8 mouse cellular contexts compared by ENCODE assay signal in the genomic region with DNA sequence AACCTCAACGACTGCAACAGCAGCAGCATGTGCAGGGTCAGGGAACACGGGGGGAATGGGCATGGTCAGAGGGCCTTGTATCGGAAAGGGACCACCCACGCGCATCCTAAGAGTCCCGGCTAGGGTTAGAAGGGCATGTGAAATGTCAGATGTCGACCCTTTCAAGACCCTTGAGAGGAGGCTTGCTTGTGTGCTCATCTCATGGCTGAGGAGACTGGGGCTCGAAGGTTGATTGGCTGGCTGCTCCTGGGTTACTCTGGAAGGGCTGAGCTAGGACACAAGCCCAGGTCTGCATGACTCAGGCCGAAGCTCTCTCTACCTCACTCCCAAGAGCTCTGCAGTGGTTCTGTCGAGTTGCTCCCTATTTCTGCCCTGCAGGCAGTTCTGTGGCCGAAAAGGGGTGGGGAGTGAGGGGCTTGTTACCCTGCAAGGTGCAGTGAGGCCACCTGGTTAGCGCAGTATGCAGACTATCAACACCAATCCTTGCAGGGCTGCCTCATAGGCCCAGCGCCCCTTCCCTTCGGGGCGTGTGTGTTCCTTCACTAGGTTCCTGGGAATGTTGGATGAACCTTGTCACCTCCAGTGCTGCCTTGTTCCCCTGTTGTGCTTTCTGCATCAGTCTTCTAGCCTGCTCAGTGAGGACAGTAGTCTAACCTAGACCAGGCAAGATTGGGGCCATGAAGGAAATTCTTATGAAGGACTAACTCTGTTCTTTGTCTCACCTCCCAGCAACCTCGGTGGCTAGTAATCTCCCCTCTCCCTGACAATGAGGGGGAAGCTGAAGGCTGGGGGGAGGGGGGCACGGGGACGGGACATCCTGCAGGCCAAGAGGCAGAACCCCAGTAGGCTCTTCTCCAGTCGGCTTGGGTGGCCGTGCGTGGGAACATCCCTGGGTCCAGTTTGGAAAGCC. TPM values are rescaled to one million over a fixed set of nuclear protein-coding genes. Genes with fewer than 3 reads are reported as not detected.
A peak's percentile ranks its signal among the peaks of the same experiment; 100 is the strongest.
DNase-seq lines count a peak whose midpoint lies in the region; ATAC-seq and TF ChIP-seq lines count a peak whose summit lies in the region.

No protein-coding gene starts in this region.

- H3K4me2 ChIP-seq in lung, postnatal 0 days (replicated peaks; ENCODE audit: low read depth, low read length), result peak overlapping the region; percentile 57
- peak overlapping the region; percentile 90 for H3K4me2 ChIP-seq in embryonic facial prominence, embryonic 15.5 days (replicated peaks)
- H3K4me2 ChIP-seq in limb, embryonic 14.5 days (replicated peaks; ENCODE audit: low read depth, low read length, severe bottlenecking), result peak overlapping the region; percentile 91
- peak overlapping the region; percentile 70 for H3K4me2 ChIP-seq in stomach, embryonic 15.5 days

- H3K27ac ChIP-seq in lung, postnatal 0 days (ENCODE audit: low read length), result no peak overlapping the region
- 0 out of 2 replicates have a peak overlapping the region, but pooled peaks have one; percentile 28 for H3K27ac ChIP-seq in embryonic facial prominence, embryonic 15.5 days (replicated peaks)
- H3K27ac ChIP-seq in limb, embryonic 14.5 days (replicated peaks; ENCODE audit: low read depth, low read length), result 0 out of 2 replicates have a peak overlapping the region, but pooled peaks have one; percentile 14
- peak overlapping the region; percentile 77 for H3K27ac ChIP-seq in stomach, embryonic 15.5 days

- peaks cover 10% of the 10 kb centered on the region for H3K36me3 ChIP-seq in lung, postnatal 0 days (ENCODE audit: insufficient read depth, low read length)
- H3K36me3 ChIP-seq in embryonic facial prominence, embryonic 15.5 days, result peaks cover 12% of the 10 kb centered on the region
- H3K36me3 ChIP-seq in limb, embryonic 14.5 days (ENCODE audit: control insufficient read depth, insufficient read depth, low read length), result peaks cover 12% of the 10 kb centered on the region; the same call in 1 of the 2 replicates
- H3K36me3 ChIP-seq in stomach, embryonic 15.5 days, result no peaks in the 10 kb centered on the region

- no peaks in the 10 kb centered on the region for H3K27me3 ChIP-seq in lung, postnatal 0 days (replicated peaks; ENCODE audit: insufficient read depth, low read length)
- H3K27me3 ChIP-seq in embryonic facial prominence, embryonic 15.5 days, result no peaks in the 10 kb centered on the region
- 0 out of 2 replicates have a peak, but pooled peaks cover 8% of the 10 kb centered on the region for H3K27me3 ChIP-seq in limb, embryonic 14.5 days (ENCODE audit: control insufficient read depth, insufficient read depth, low read length)
- H3K27me3 ChIP-seq in stomach, embryonic 15.5 days (replicated peaks), result no peaks in the 10 kb centered on the region; the same call in 1 of the 2 replicates

- H3K9me3 ChIP-seq in lung, postnatal 0 days (ENCODE audit: low read length), result no peaks in the 10 kb centered on the region
- no peaks in the 10 kb centered on the region for H3K9me3 ChIP-seq in embryonic facial prominence, embryonic 15.5 days (replicated peaks)
- no peaks in the 10 kb centered on the region for H3K9me3 ChIP-seq in limb, embryonic 14.5 days (ENCODE audit: control insufficient read depth, low read length)
- H3K9me3 ChIP-seq in stomach, embryonic 15.5 days, result no peaks in the 10 kb centered on the region

- no peak for TF ChIP-seq EP300 in lung, postnatal 0 days (IDR thresholded peaks at IDR 0.05)

- ATAC-seq in lung, postnatal 0 days, result no peak
- peak; percentile 17; the same call in 1 of the 2 replicates for ATAC-seq in embryonic facial prominence, embryonic 15.5 days (ENCODE audit: insufficient number of reproducible peaks, low FRiP score, low TSS enrichment, low read depth)
- ATAC-seq in limb, embryonic 14.5 days (ENCODE audit: low FRiP score, low read depth), result no peak; the same call in 1 of the 2 replicates
- no peak; the same call in 1 of the 2 replicates for ATAC-seq in stomach, embryonic 15.5 days (ENCODE audit: insufficient read depth, low FRiP score, low read depth)

- 30% methylated on average over 21 of the region's 21 CpGs for WGBS in lung, postnatal 0 days
- 19% methylated on average over 21 of the region's 21 CpGs for WGBS in embryonic facial prominence, embryonic 15.5 days
- 18% methylated on average over 21 of the region's 21 CpGs for WGBS in limb, embryonic 14.5 days
- 24% methylated on average over 21 of the region's 21 CpGs for WGBS in stomach, embryonic 15.5 days

- peaks cover 4% of the 10 kb centered on the region; the same call in 1 of the 2 replicates for H3K4me1 ChIP-seq in lung, postnatal 0 days (ENCODE audit: insufficient read depth, low read depth, low read length)
- H3K4me1 ChIP-seq in embryonic facial prominence, embryonic 15.5 days, result peaks cover 20% of the 10 kb centered on the region
- peaks cover 8% of the 10 kb centered on the region for H3K4me1 ChIP-seq in limb, embryonic 14.5 days (ENCODE audit: control insufficient read depth, insufficient read depth, low read length)
- H3K4me1 ChIP-seq in stomach, embryonic 15.5 days, result peaks cover 31% of the 10 kb centered on the region

- no peak for TF ChIP-seq POLR2A in limb, embryonic 14.5 days (IDR thresholded peaks at IDR 0.05; ENCODE audit: borderline replicate concordance, extremely low read depth, insufficient read depth, insufficient read length)

- peak overlapping the region; percentile 23 for H3K4me3 ChIP-seq in lung, postnatal 0 days (ENCODE audit: low read depth, low read length)
- peak overlapping the region; percentile 47 for H3K4me3 ChIP-seq in embryonic facial prominence, embryonic 15.5 days (replicated peaks)
- peak overlapping the region; percentile 40 for H3K4me3 ChIP-seq in limb, embryonic 14.5 days (replicated peaks; ENCODE audit: low read length)
- H3K4me3 ChIP-seq in stomach, embryonic 15.5 days (replicated peaks), result peak overlapping the region; percentile 34

- no peak for TF ChIP-seq CTCF in lung, postnatal 0 days (IDR thresholded peaks at IDR 0.05)

- no peak overlapping the region for H3K9ac ChIP-seq in lung, postnatal 0 days (replicated peaks; ENCODE audit: low read depth)
- peak overlapping the region; percentile 35; the same call in 1 of the 2 replicates for H3K9ac ChIP-seq in embryonic facial prominence, embryonic 15.5 days
- H3K9ac ChIP-seq in limb, embryonic 14.5 days (ENCODE audit: low read depth, low read length, severe bottlenecking), result peak overlapping the region; percentile 55
- H3K9ac ChIP-seq in stomach, embryonic 15.5 days, result peak overlapping the region; percentile 6; the same call in 1 of the 2 replicates

- no peak for DNase-seq in lung, postnatal 0 days (ENCODE audit: low spot score)
- no peak for DNase-seq in lung, postnatal 10 days
- no peak for DNase-seq in limb, embryonic 14.5 days (ENCODE audit: low spot score)
- no peak for DNase-seq in Muller cell, postnatal 12 days (ENCODE audit: inconsistent ontology term)
- no peak for DNase-seq in frontal cortex, postnatal 10 days (ENCODE audit: low spot score in 2 of 2)
- DNase-seq in cerebellum, postnatal 14 days, result no peak

RNA-seq across cellular contexts. Expression of a gene that starts 18.8 kb away (rescaled TPM):
- 62.6 and 64.6 TPM in 2 replicates for polyA plus RNA-seq in lung, postnatal 0 days (2015; fragmentation: Nextera tagmentation; extraction: Ambion mirVana)
- polyA plus RNA-seq in embryonic facial prominence, embryonic 15.5 days (2015; fragmentation: Nextera tagmentation; extraction: Ambion mirVana), result 6.0 and 6.2 TPM in 2 replicates
- 7.7 and 8.3 TPM in 2 replicates for polyA plus RNA-seq in limb, embryonic 14.5 days (2012; rRNA removed)
- polyA plus RNA-seq in limb, embryonic 14.5 days (2014; fragmentation: Nextera tagmentation; extraction: Ambion mirVana), result 4.9 and 5.7 TPM in 2 replicates
- 19.0 and 26.4 TPM in 2 replicates for polyA plus RNA-seq in stomach, embryonic 15.5 days (2015; fragmentation: Nextera tagmentation; extraction: Ambion mirVana)

RNA-seq across cellular contexts. Expression of a gene that starts 20.4 kb away (rescaled TPM):
- polyA plus RNA-seq in lung, postnatal 0 days (2015; fragmentation: Nextera tagmentation; extraction: Ambion mirVana), result not detected in 2 replicates
- not detected in 2 replicates for polyA plus RNA-seq in embryonic facial prominence, embryonic 15.5 days (2015; fragmentation: Nextera tagmentation; extraction: Ambion mirVana)
- not detected in 2 replicates for polyA plus RNA-seq in limb, embryonic 14.5 days (2012; rRNA removed)
- polyA plus RNA-seq in limb, embryonic 14.5 days (2014; fragmentation: Nextera tagmentation; extraction: Ambion mirVana), result 0.43 TPM in 1 of 2 replicates, not detected in the other
- polyA plus RNA-seq in stomach, embryonic 15.5 days (2015; fragmentation: Nextera tagmentation; extraction: Ambion mirVana), result not detected in 2 replicates

RNA-seq across cellular contexts. Expression of a gene that starts 34.8 kb away (rescaled TPM):
- 46.1 and 59.9 TPM in 2 replicates for polyA plus RNA-seq in lung, postnatal 0 days (2015; fragmentation: Nextera tagmentation; extraction: Ambion mirVana)
- 65.1 and 69.1 TPM in 2 replicates for polyA plus RNA-seq in embryonic facial prominence, embryonic 15.5 days (2015; fragmentation: Nextera tagmentation; extraction: Ambion mirVana)
- 76.3 and 79.0 TPM in 2 replicates for polyA plus RNA-seq in limb, embryonic 14.5 days (2012; rRNA removed)
- 76.2 and 79.8 TPM in 2 replicates for polyA plus RNA-seq in limb, embryonic 14.5 days (2014; fragmentation: Nextera tagmentation; extraction: Ambion mirVana)
- 62.7 TPM in 2 replicates for polyA plus RNA-seq in stomach, embryonic 15.5 days (2015; fragmentation: Nextera tagmentation; extraction: Ambion mirVana)
